Mouse (Mus musculus): ENCODE data around the gene Mrc2.

The Mrc2 gene

DNA sequence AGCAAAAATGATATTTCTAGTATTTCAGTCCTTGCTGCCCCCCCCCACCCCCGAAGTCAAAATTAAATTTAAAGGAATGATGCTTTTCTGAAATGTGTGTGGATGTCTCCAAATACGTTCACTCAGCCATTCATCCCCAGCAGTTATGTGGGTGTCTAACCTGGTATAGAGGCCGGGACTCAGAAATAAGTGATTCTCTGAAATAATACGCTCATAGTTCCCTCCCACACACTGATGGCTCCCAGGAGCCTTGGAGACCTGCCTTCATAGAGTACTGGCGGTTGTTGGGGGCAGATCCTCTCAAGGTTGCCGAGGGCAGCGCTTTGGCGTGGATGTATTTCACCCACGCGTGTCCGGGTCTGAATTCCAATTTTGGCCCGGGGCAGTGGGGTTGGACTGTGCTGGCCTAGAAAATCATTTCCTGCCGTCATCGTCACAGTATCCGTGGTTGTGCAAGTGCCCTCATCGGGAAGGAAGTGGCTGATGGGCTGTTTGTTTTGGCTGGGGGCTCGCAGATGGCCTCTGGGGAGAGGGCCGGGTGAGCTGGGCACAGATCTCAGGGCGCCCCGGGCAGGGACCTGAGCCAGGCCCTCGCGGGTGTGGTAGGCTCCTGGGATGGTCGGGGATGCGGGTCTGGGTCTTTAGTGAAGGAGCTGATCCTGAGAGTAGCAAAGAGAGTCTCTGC lies 19.0 kb downstream of the Mrc2 start:
- peak; percentile 53 to 59 for DNase-seq

DNA sequence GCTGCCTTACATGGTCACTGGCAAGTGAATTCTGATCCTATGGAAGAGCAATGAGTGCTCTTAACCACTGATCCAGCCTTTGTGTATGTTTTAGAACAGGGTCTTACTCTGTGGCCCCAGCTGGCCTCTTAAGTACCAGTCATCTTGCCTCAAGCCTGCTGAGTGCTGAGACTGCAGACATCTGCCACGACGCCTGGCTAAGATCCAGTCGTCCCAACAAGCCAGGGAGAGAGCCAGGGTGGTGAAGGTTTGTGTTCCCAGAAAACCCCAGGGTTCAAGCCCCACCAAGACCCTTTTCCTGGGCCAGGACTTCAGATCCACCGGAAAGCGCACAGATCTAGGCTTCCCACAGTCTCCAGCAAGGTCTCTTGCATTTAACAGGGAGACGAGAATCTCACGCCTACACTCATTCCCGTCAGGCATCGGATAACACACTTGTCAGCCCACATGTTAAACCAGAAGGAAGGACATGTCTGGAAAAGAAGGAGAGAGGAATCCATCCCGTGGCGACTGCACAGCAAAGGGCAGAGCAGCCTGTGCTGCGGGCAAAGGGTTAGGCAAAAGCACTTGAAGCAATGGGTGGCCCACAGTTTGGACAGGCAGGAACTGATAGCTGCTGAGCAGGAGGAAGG lies 20.0 kb downstream of the Mrc2 start:
- no peak for DNase-seq

- peak; percentile 45 to 57 for DNase-seq
These were observed 20.7 kb downstream of the Mrc2 start for GRCm38 (mm10) chr11:105312972-105313632.

DNA sequence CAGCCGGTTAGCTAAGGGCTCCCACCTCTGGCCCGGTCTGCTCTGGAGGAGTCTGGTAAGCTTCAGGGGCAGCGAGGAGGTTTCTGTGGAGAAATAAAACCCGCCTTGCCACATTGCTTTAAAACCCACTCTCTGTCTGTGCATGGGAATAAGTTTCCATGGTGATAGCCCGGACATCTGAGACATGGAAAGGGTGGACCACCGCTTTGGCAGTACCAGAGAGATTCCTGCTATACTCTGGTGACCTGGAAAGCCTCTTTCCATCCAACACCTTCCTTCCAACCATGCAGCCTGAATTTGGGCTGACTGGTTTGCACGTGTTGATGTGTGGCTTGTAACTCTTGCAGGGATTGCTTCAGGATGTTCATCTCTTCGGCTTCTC lies 21.2 kb downstream of the Mrc2 start:
- no peak for DNase-seq

DNA sequence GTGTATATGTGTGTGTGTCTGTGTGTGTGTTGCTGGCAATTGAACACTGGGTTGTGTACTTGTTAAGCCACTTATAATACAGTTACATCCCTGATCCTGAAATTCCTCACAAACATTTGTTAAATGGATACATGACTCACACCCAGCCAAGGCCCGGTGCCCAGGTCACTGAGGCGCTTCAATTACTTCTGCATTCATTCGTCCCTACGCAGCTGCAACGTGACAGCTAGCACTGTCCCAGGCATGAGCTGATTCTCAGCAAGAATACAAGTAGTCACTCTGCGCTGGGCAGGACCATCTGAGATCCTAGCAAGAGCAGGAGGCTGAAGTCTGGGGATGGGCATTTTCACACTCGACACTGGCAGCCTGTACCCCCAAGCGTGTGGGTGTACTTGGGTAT lies 22.9 kb downstream of the Mrc2 start:
- no peak for DNase-seq

DNA sequence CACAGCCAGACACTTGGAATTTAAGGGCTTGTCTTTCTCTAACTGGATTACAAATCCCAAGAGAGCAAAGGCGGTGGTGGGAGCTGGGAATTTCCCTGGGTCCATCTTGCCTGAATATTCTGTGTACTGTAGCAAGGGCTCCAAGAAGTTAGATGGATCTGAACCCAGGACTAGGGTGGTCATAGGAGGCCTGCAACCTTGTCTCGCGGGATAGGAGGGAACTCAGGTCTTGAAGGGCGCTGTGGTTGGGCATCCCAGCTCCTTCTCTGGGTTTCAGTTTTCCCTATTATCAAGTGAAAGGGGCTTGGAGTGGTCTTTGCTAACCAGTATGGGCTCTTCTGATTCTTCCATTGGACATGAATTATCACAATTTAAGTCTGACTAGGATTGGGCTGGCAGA lies 23.7 kb downstream of the Mrc2 start:
- DNase-seq, result no peak

GRCm38 (mm10) chr11:105317769-105318168 lies 25.3 kb downstream of the Mrc2 start:
- no peak for DNase-seq

DNA sequence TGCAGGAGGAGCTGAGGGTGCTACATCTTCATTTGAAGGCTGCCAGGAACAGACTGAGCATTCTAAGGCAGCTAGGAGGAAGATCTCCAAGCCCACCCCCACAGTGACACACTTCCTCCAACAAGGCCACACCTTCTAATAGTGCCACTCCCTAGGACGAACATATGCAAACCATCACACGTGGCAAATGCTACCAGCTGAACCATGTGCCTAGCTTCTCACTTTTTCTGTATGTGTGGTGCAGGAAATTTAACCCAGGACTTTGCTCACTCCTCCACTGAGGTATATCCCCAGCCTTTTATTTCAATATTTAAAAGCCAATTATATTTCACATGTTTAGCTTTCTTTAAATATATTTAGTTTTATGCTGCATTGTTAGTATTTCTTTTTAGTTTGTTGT lies 28.6 kb downstream of the Mrc2 start:
- no peak for DNase-seq

DNA sequence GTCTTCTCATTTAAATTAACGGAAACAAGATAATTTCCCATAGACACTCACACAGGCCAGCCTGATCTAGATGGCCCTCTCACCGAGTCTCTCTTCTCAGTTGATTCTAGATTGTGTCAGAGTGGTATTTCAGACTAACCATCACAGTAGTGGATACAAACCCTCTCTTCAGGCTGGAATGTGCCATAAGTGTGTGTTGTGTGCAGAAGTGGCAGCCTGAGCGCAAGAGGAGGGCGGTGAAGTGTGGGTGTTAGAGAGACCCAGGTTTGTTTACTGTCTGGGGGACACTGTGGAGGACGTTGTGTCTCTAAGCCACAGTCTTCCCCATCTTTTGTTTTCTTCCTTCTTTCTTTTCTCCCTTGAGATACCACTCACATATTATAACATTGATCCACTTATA lies 31.1 kb downstream of the Mrc2 start:
- DNase-seq, result no peak

DNA sequence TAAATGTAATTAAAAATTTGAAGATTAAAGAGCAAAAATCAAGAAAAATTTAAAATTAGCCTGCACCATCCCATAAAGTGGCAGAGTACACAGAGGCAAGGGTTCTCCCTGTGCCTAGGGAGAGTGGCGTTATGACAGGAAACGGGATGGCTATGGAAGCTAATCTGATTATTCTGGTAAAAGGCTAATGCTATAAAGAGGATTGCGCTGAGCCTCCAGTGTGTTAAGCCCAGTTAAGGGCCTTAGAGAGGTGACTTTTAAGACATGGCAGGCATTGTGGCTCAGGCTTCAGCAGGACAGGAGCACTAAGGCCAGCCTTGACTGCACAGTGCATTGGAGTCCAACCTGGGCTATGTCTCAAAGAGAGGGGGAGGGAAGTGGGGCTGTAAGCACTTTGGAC lies 34.7 kb downstream of the Mrc2 start:
- no peak for DNase-seq

GRCm38 (mm10) chr11:105329962-105330361 lies 37.5 kb downstream of the Mrc2 start:
- no peak for DNase-seq

DNA sequence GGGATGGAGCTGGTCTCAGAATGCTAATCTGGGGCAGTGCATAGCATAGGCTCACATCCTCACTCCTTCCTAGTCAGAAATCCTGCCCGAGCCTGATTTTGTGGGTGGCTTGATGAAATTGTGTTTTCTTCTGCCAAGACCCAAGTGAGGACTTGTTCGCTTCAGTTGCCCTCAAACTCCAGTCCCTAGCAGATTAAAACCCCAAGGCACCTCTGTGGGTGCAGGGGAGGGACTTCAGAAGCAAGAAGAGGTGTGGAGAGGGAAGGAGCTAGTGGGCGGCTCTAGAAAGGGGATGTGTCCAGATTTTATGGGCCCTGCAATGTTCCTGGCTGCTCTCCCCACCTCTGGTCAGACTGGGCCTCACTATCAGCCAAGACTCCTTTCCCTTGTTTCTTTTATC lies 38.7 kb downstream of the Mrc2 start:
- DNase-seq, result no peak

GRCm38 (mm10) chr11:105331732-105332131 lies 39.3 kb downstream of the Mrc2 start:
- DNase-seq, result peak; percentile 66 to 73

DNA sequence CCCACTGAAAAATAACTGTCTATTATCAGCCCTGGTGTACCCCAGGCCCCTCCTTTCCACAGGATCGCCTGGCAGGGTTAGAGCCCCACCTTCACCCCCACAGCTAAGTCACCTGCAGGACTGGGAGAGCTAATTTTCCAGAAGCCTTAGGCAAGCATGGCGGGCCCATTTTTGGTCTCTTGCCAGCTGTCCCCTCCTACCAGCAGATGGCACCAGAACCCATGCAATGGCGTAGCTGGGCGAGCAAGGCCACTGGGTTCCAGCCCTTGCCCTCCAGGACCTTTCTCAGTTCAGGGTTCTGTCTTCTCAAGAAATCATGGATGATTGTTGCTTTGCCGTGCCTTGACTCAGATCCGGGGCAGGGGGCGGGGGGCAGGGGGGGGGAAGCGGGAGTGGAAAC lies 40.0 kb downstream of the Mrc2 start:
- peak; percentile 40 to 67 for DNase-seq

GRCm38 (mm10) chr11:105333867-105334670 lies 41.6 kb downstream of the Mrc2 start:
- DNase-seq, result no peak

GRCm38 (mm10) chr11:105338596-105339390 lies 46.4 kb downstream of the Mrc2 start:
- DNase-seq, result no peak

- DNase-seq, result peak in 1 of 2 experiments; percentile 56
These were observed 52.8 kb downstream of the Mrc2 start for GRCm38 (mm10) chr11:105345284-105345683.

DNA sequence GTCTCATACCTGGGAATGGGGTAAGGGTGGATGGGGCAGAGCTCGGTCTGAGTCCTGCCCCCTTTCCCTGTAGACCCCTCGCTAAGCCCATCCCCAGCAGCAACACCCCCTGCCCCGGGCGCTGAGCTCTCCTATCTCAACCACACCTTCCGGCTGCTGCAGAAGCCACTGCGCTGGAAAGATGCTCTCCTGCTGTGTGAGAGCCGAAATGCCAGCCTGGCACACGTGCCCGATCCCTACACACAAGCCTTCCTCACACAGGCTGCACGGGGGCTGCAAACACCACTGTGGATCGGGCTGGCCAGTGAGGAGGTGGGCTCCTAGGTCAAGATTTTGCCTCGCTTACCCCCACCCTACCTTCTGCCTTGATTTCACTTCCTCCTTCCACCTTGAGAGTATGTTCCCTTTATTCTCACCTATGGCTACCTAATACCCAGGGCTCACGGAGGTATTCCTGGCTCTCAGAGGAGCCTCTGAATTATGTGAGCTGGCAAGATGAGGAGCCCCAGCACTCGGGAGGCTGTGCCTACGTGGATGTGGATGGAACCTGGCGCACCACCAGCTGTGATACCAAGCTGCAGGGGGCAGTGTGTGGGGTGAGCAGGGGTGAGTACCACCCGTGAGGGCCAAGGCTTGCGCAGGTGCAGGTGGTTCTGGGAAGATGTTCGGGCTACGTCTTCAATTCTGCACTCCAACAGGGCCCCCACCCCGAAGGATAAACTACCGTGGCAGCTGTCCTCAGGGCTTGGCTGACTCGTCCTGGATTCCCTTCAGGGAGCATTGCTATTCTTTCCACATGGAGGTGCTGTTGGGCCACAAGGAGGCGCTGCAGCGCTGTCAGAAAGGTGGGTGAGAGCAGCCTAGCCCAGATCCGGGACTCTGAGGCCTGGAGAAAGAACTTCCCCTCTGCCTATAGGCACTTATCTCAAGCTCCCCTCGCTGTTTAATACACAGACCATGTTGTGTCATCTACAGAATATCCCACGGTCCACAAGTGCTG lies 55.0 kb downstream of the Mrc2 start:
- peak; percentile 70 to 82 for DNase-seq

DNA sequence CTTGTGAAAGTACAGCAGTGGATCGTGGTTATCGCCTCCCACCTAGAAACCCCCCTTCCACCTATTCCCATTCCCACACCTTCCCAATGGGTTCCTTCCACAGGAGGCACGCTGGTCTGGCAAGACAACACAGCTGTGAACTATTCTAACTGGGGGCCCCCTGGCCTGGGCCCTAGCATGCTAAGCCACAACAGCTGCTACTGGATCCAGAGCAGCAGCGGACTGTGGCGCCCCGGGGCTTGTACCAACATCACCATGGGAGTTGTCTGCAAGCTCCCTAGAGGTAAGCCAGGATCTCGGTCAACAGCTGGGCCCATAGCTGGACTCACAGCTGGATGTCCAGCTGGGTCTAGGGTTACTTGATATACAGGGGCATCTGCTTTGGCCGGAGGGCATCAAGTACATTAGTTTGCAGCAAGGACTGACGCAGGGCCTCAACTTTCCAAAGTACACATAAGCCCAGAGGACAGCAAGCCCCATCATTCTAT lies 56.1 kb downstream of the Mrc2 start:
- no peak for DNase-seq

DNA sequence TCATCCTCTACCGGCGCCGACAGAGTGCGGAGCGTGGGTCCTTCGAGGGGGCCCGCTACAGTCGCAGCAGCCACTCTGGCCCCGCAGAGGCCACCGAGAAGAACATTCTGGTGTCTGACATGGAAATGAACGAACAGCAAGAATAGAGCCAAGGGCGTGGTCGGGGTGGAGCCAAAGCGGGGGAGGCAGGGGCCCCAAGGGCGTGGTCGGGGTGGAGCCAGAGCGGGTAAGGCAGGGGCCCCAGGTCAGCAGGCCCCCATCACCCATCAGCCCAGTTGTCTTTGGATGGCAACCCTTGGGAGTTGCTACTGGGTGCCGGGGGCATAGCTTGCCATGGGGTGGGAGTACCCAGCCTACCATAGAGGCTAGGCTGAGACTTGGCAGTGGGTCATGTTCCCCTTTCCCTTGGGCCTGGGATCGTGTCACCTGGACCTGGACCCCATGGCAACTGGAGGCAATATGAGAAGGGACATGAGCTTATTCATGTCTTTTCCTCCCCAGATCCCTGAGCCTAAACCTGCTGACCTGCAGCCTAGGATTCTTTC lies 57.4 kb downstream of the Mrc2 start:
- no peak for DNase-seq

- DNase-seq, result no peak
These were observed 58.2 kb downstream of the Mrc2 start for GRCm38 (mm10) chr11:105350643-105351042.

Measured in kidney, adult 8-10 months (tissue).